Comparison of ENCODE assay signal across 8 mouse cellular contexts in genomic region chr13:88821440-88822331, GRCm38 (mm10). TPM values are rescaled to one million over a fixed set of nuclear protein-coding genes. Genes with fewer than 3 reads are reported as not detected.
DNase-seq lines count a peak whose midpoint lies in the region.

Edil3 (plus strand) TSS chr13:88821472.

- no peaks in the 10 kb centered on the region for H3K9me3 ChIP-seq in heart, embryonic 10.5 days

- intact Hi-C loops in heart, postnatal 36 days (cut with DNase I), result no loop called here
- intact Hi-C loops in heart, postnatal 14 days (cut with DNase I), result no loop called here

- H3K27ac ChIP-seq in heart, embryonic 10.5 days, result peak within 1 kb of the TSS; percentile 91

- H3K4me1 ChIP-seq in heart, embryonic 10.5 days, result peaks cover 9% of the 10 kb centered on the region; the same call in 1 of the 2 replicates

- peak within 1 kb of the TSS; percentile 79 for H3K4me3 ChIP-seq in heart, embryonic 10.5 days

- DNase-seq in heart, embryonic 10.5 days (ENCODE audit: low spot score), result peak; percentile 78
- no peak for DNase-seq in heart, postnatal 36 days
- DNase-seq in embryo, embryonic 10.5 days (ENCODE audit: low spot score), result peak; percentile 77
- peak; percentile 14 to 21 for DNase-seq in heart, postnatal 14 days
- peak; percentile 30 for DNase-seq in left cerebral cortex, adult 11 months (ENCODE audit: low spot score)
- peak; percentile 15 for DNase-seq in lung, postnatal 36 days
- DNase-seq in right cerebral cortex, adult 2 months (ENCODE audit: low spot score in 2 of 2), result peak; percentile 59 to 65
- DNase-seq in MN1 (ENCODE audit: low spot score), result no peak

- H3K27me3 ChIP-seq in heart, embryonic 10.5 days (ENCODE audit: insufficient read depth, poor library complexity, severe bottlenecking), result no peaks in the 10 kb centered on the region

- H3K36me3 ChIP-seq in heart, embryonic 10.5 days, result no peaks in the 10 kb centered on the region

- WGBS in heart, embryonic 10.5 days, result 1% methylated on average over 60 of the region's 60 CpGs

RNA-seq across cellular contexts. Expression of gene Edil3, which starts in this region (rescaled TPM):
- polyA plus RNA-seq in heart, embryonic 10.5 days (2016; fragmentation: Nextera tagmentation; extraction: Ambion mirVana), result 11.6 and 15.5 TPM in 2 replicates
- under 1 TPM; 0.14 to 0.25 TPM for total RNA-seq in heart, postnatal 36 days (2021)
- under 1 TPM; 0.15 to 0.22 TPM for total RNA-seq in heart, postnatal 14 days (2021)

Comparison
In these comparisons a context has a peak if more than half of its experiments do, and no peak if none do; other contexts are left out.
1. DNase-seq: peak in heart, embryonic 10.5 days (single experiment), embryo, embryonic 10.5 days (single experiment), left cerebral cortex, adult 11 months (single experiment), lung, postnatal 36 days (single experiment) and right cerebral cortex, adult 2 months (2 of 2); none in heart, postnatal 36 days (0 of 2) and MN1 (single experiment).
2. Peak in DNase-seq in heart, postnatal 14 days; RNA of the gene not detected or under 1 TPM.